Mouse (Mus musculus): ENCODE data around the gene Tmem151b. TPM values are rescaled to one million over a fixed set of nuclear protein-coding genes. Genes with fewer than 3 reads are reported as not detected.

Gene Tmem151b
- polyA plus RNA-seq (2015; fragmentation: Nextera tagmentation; extraction: Ambion mirVana) = 0.05 and 0.06 TPM in 2 replicates

DNA sequence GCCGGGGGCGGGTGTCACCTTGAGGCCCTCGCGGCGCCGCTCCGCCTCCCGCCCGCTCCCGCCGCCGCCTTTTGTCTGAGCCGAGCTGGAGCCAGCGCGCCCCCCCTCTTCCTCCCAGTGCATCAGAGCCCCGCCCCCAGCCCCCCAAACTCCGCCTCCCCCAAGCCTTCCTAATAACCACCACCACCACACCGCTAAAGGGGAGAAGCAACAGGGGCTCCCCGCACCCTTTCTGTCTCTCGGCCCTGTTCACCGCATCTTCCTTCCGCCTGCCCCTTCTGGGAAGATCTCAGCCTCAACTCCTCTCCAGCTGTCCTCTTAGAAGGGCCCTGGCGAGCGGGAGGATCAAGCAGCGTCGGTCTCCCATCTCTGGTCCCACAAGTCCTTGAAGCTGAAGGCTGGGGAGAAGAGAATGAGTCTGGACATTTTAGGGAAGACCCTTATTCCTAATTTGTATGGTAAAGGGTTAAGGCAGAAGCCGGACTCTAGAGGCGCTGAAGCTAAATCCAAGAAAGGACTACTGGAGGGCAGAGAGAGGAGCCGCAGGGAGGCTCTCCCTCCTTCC, at the start of gene Tmem151b:
Gene Tmem151b, minus strand, starts transcription at position 61 of the 565 bp plus-strand sequence.

DNA sequence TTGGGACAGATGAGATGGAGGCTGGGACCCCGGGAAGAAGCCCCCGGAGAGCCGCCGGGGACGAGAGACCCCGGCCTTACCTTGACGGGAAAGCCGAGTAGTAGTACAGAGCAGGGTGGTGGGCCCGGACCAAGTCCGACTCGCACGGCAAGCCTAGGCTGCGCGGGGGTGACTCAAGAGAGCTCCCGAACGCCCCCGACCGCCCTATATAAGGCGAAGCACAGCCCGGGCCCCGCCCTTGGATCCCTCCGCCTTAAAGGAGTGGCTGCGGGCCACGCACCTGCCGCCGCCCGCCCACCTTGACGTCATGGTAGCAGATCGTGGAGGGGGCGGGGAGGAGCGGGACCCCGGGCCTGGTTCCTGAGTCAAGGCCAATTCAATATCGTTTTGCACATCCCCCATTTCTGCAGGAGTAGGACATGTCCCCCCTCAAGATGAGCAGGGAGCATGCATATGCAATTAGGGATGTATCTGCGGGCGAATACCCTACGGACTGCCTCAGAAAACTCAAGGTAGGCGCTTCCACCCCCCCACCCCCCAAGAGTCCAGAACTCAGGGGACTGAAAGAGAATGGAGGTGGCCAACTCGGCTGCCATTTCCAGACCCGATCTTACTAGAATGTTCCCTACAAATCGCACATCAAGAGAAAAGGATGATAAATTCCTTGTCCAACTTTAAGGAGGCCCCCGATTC, 23.8 kb upstream of the Tmem151b start, which contains the start of gene Hsp90ab1:
Gene Hsp90ab1, minus strand, starts transcription at position 185 of the 693 bp plus-strand sequence.

DNA sequence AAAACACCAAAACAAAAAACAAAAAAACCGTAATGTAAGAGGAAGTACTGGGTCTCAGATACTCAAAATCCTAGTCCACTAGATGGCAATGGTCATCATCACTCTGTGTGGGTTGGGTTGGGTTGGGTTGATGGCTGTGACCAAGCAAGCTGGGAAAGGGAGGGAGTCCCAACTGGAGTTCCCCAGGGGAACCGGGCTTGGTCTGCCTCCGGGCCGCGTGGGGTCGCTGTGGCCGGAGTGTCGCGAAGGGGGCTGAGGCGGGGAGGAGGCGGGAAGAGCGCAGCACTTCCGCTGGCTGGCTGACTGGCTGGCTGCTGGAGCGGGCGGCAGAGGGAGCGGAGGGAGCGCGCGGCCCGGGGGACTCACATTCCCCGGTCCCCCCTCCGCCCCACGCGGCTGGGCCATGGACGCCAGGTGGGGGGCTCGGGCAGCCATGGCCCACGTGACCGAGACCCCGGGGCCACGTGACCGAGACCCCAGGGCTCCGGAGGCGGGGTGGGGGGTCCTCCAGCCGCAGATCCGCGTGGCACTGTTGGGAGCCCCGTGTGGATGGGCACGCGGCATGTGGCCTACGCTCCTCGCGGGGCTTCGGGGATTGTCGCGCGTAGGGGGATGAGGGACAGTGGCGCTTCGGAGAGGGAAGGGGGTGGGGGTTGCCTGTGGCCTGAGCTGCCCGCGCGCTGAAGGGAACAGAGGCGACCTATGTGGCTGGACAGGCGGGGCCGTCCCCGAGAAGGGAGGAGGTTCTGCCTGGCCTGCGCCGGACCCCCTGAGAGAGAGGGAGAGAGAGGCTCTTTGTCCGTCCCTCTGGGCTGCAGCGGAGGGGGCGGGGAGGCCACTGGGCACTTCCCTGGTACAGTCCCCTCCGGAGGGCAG, 14.4 kb upstream of the Tmem151b start, which contains the start of gene Slc35b2:
Gene Slc35b2, plus strand, starts transcription at position 220 of the 876 bp plus-strand sequence.

DNA sequence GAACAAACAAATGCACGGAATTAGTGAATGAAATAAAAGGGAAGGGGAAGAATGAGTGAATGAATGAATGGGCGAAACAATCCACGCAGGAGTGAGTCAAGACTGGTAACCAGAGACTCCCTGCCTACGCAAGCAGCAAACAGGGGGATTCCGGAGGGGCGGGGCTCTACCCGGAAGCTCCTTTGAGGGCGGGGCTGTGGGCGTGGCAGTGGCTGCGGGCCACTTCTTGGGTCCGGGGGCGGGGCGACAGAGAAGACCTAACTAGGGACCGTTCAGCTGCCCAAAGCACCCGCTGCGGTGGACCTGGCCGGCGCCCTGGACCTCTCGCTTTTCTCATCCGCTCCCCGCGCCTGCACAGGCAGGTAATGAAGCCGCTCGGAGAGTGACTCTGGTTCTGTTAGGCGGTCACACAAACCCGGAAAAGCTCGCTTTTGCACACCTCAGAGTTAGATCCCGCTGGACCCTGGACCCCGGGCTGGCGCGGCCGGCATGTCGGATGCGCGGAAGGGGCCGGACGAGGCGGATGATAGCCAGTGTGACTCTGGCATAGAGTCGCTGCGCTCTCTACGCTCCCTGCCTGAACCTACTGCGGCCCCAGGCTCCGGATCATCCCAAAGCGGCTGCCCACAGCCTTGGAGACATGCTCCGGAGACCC, 6.1 kb upstream of the Tmem151b start, which contains the start of gene Nfkbie:
Gene Nfkbie, plus strand, starts transcription at position 252 of the 655 bp plus-strand sequence.

DNA sequence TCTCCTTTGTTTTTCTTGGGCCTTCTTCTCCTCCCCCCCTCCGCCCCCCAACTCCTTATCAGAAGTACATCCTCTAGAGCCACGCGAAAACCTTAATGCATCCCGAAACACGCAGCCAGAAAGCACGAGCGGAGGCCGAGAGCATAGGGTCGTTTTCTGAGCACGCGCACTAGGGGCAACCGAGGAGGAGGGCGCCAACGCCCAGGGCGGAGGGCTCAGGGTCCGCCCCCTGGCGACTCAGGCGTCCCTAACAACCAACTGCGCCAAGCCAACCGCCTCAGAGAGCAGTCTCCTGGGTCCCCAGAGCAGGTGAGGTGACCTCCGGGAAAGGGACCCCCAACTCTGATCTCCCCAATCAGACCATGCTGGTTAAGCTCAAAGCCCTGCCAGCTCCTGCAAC, 26.2 kb downstream of the Tmem151b start, which contains the start of gene Tcte1:
Gene Tcte1, plus strand, starts transcription at position 172 of the 400 bp plus-strand sequence.

DNA sequence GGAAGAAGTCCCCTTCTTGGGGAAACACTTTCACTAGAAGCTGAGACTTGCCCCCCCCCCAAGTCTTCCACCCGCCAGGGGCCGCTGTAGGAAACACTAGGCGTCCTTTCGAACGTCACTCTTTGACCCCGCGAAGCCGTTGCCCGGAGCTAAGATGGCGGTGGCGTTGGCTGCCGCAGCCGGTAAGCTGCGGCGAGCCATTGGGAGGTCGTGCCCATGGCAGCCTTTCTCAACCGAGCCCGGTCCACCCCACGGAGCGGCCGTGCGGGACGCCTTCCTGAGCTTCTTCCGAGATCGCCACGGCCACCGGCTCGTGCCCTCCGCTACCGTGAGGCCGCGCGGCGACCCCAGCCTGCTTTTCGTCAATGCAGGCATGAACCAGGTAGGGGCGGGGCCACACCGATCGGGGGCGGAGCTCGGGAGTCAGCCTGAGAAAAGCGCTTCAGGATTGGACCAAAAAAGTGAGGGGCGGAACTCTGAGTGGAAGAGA, 42.7 kb downstream of the Tmem151b start, which contains the start of gene Aars2:
Gene Aars2, plus strand, starts transcription at position 142 of the 490 bp plus-strand sequence.

Other genes starting within 250 kb of the Tmem151b start
- gene Cdc5l, start 115.9 kb downstream of the Tmem151b start, polyA plus RNA-seq (2015; fragmentation: Nextera tagmentation; extraction: Ambion mirVana) = 30.5 and 31.3 TPM in 2 replicates
- 0.27 TPM in 1 of 2 replicates, not detected in the other for gene Spats1, start 74.3 kb downstream of the Tmem151b start, polyA plus RNA-seq (2015; fragmentation: Nextera tagmentation; extraction: Ambion mirVana)
- 7.2 and 7.8 TPM in 2 replicates for gene Aars2, start 42.8 kb downstream of the Tmem151b start, polyA plus RNA-seq (2015; fragmentation: Nextera tagmentation; extraction: Ambion mirVana)
- gene Tcte1, start 26.2 kb downstream of the Tmem151b start, polyA plus RNA-seq (2015; fragmentation: Nextera tagmentation; extraction: Ambion mirVana) = not detected in 2 replicates
- gene Nfkbie, start 6.0 kb upstream of the Tmem151b start, polyA plus RNA-seq (2015; fragmentation: Nextera tagmentation; extraction: Ambion mirVana) = 2.5 and 2.8 TPM in 2 replicates
- gene Slc35b2, start 14.2 kb upstream of the Tmem151b start, polyA plus RNA-seq (2015; fragmentation: Nextera tagmentation; extraction: Ambion mirVana) = 66.6 and 73.4 TPM in 2 replicates
- gene Hsp90ab1, start 23.6 kb upstream of the Tmem151b start, polyA plus RNA-seq (2015; fragmentation: Nextera tagmentation; extraction: Ambion mirVana) = 712 and 744 TPM in 2 replicates
- 133 and 148 TPM in 2 replicates for gene Slc29a1, start 49.9 kb upstream of the Tmem151b start, polyA plus RNA-seq (2015; fragmentation: Nextera tagmentation; extraction: Ambion mirVana)
- 75.3 and 79.2 TPM in 2 replicates for gene Mymx, start 52.4 kb upstream of the Tmem151b start, polyA plus RNA-seq (2015; fragmentation: Nextera tagmentation; extraction: Ambion mirVana)
- gene Capn11, start 109.6 kb upstream of the Tmem151b start, polyA plus RNA-seq (2015; fragmentation: Nextera tagmentation; extraction: Ambion mirVana) = 0.06 TPM in 1 of 2 replicates, not detected in the other
- gene Mrpl14, start 136.6 kb upstream of the Tmem151b start, polyA plus RNA-seq (2015; fragmentation: Nextera tagmentation; extraction: Ambion mirVana) = 128 and 135 TPM in 2 replicates
- gene Tmem63b, start 137.2 kb upstream of the Tmem151b start, polyA plus RNA-seq (2015; fragmentation: Nextera tagmentation; extraction: Ambion mirVana) = 19.8 and 21.0 TPM in 2 replicates
- not detected in 2 replicates for gene 1600014C23Rik, start 184.2 kb upstream of the Tmem151b start, polyA plus RNA-seq (2015; fragmentation: Nextera tagmentation; extraction: Ambion mirVana)

Data from skeletal muscle tissue, postnatal 0 days (tissue).